Mouse (Mus musculus): ENCODE measurements around the gene Ttll9. TPM values are rescaled to one million over a fixed set of nuclear protein-coding genes. Genes with fewer than 3 reads are reported as not detected.

Ttll9 gene
- total RNA-seq, 4 experiments from 2014 or later: 1.2 to 3.3 (median 2.3) TPM

- peak in 1 of 2 experiments; percentile 59 for DNase-seq (ENCODE audit: low spot score in 2 of 2)
Observed at GRCm38 (mm10) chr2:153013724-153014515, 51.6 kb downstream of the Ttll9 start.

GRCm38 (mm10) chr2:153014758-153015593 lies 52.7 kb downstream of the Ttll9 start, which contains the start of gene Pdrg1:
Pdrg1 (minus strand) TSS chr2:153015427.
- DNase-seq (ENCODE audit: low spot score in 2 of 2): peak; percentile 86 to 88

GRCm38 (mm10) chr2:153015804-153016203 lies 53.5 kb downstream of the Ttll9 start:
- no peak for DNase-seq (ENCODE audit: low spot score in 2 of 2)

- no peak for DNase-seq (ENCODE audit: low spot score in 2 of 2)
Observed at GRCm38 (mm10) chr2:153016786-153017185, 54.5 kb downstream of the Ttll9 start.

- no peak for DNase-seq (ENCODE audit: low spot score in 2 of 2)
Observed at GRCm38 (mm10) chr2:153019355-153019754, 57.1 kb downstream of the Ttll9 start.

GRCm38 (mm10) chr2:153021163-153021562 lies 58.9 kb downstream of the Ttll9 start:
- DNase-seq (ENCODE audit: low spot score in 2 of 2): no peak

- DNase-seq (ENCODE audit: low spot score in 2 of 2): peak in 1 of 2 experiments; percentile 50
Observed at GRCm38 (mm10) chr2:153022855-153023254, 60.6 kb downstream of the Ttll9 start.

GRCm38 (mm10) chr2:153026052-153026451 lies 63.8 kb downstream of the Ttll9 start:
- no peak for DNase-seq (ENCODE audit: low spot score in 2 of 2)

GRCm38 (mm10) chr2:153027501-153027900 lies 65.2 kb downstream of the Ttll9 start:
- DNase-seq (ENCODE audit: low spot score in 2 of 2): no peak

- DNase-seq (ENCODE audit: low spot score in 2 of 2): no peak
Observed at GRCm38 (mm10) chr2:153030422-153030821, 68.1 kb downstream of the Ttll9 start.

GRCm38 (mm10) chr2:153031126-153032082 lies 69.1 kb downstream of the Ttll9 start, which contains the start of gene Xkr7:
Xkr7 (plus strand) TSS chr2:153031852.
- no peak for DNase-seq (ENCODE audit: low spot score in 2 of 2)

- no peak for DNase-seq (ENCODE audit: low spot score in 2 of 2)
Observed at GRCm38 (mm10) chr2:153032083-153032842, 70.0 kb downstream of the Ttll9 start.

- DNase-seq (ENCODE audit: low spot score in 2 of 2): no peak
Observed at GRCm38 (mm10) chr2:153032973-153033372, 70.7 kb downstream of the Ttll9 start.

GRCm38 (mm10) chr2:153033545-153034230 lies 71.4 kb downstream of the Ttll9 start:
- DNase-seq (ENCODE audit: low spot score in 2 of 2): no peak

GRCm38 (mm10) chr2:153036690-153037089 lies 74.4 kb downstream of the Ttll9 start:
- no peak for DNase-seq (ENCODE audit: low spot score in 2 of 2)

- no peak for DNase-seq (ENCODE audit: low spot score in 2 of 2)
Observed at GRCm38 (mm10) chr2:153043886-153044285, 81.6 kb downstream of the Ttll9 start.

- DNase-seq (ENCODE audit: low spot score in 2 of 2): peak; percentile 25 to 76
Observed at GRCm38 (mm10) chr2:153045884-153046299, 83.6 kb downstream of the Ttll9 start.

- peak; percentile 38 to 47 for DNase-seq (ENCODE audit: low spot score in 2 of 2)
Observed at GRCm38 (mm10) chr2:153047828-153048465, 85.7 kb downstream of the Ttll9 start.
